Mouse (Mus musculus): ENCODE data around the gene Fcnb. TPM values are rescaled to one million over a fixed set of nuclear protein-coding genes. Genes with fewer than 3 reads are reported as not detected.

Gene Fcnb
- total RNA-seq, 2 experiments from 2014 or later = 0.84 to 2.4 TPM

DNA sequence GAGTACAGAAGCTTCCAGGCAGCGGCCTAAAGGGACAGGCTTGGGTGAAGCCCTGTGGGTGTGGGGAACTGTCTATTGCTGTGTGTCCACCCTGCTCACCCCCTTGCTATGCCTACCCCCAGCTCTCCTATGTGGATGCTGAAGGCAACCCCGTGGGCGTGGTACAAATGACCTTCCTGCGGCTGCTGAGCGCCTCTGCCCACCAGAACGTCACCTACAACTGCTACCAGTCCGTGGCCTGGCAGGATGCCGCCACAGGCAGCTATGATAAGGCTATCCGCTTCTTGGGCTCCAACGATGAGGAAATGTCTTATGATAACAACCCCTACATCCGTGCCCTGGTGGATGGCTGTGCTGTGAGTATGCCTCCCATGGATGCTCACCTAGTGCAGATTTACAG lies 52.2 kb downstream of the Fcnb start:
- DNase-seq (ENCODE audit: low spot score in 2 of 2) = no peak

DNA sequence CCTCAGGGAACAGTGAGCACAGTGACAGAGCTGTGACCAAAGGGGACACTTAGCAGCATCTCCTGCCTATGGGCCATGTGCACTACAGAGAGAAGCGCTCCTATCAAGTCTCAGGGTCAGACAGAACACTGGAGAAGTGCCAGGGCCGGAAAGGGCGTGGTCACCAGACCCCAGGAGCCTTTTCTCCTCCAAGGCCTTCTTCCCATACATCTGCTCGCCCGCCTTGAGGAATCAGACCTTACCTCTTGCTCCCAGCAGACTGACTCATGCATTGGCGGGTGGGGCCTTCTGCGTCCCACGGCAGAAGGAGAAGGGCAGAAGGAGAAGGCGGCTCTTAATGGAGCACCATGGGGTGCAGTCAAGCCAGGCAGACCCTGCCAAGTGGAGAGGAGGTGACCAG lies 52.8 kb downstream of the Fcnb start:
- DNase-seq (ENCODE audit: low spot score in 2 of 2) = no peak

Other genes with a start within 250 kb of the Fcnb start
- gene Col5a1, start 198.5 kb downstream of the Fcnb start, total RNA-seq (2021) = 100 to 1,000 TPM; 132 to 140 TPM
- gene Olfm1, start 108.1 kb upstream of the Fcnb start, total RNA-seq (2021) = 10 to 100 TPM; 39.6 to 49.0 TPM